Mouse (Mus musculus) liver (tissue): Measurements from ENCODE around the gene Trim37.
"Not testable (repeated sequence)": the region's sequence is repeated elsewhere in the genome, so short reads cannot be mapped to it uniquely, and the experiment has no call there.

Source experiments
- DNase-seq: peaks from one replicate; pipeline ENCODE4 v3.0.0-alpha.2; 2020; ENCODE audit warnings: mixed read lengths

Trim37 gene

GRCm38 (mm10) chr11:87233377-87233776 is 106.5 kb downstream of the Trim37 start:
- no peak for DNase-seq

- no peak for DNase-seq
These were observed 108.0 kb downstream of the Trim37 start for GRCm38 (mm10) chr11:87234743-87235485.

- no peak for DNase-seq
These were observed 108.6 kb downstream of the Trim37 start for GRCm38 (mm10) chr11:87235486-87235872.

- no peak for DNase-seq
These were observed 112.1 kb downstream of the Trim37 start for GRCm38 (mm10) chr11:87238891-87239530.

- no peak for DNase-seq
These were observed 113.4 kb downstream of the Trim37 start for GRCm38 (mm10) chr11:87240141-87240832.

GRCm38 (mm10) chr11:87240833-87241215 is 113.9 kb downstream of the Trim37 start:
- no peak for DNase-seq

- no peak for DNase-seq
These were observed 114.4 kb downstream of the Trim37 start for GRCm38 (mm10) chr11:87241256-87241655.

GRCm38 (mm10) chr11:87245171-87245840 is 118.4 kb downstream of the Trim37 start:
- DNase-seq: no peak

GRCm38 (mm10) chr11:87246107-87246651 is 119.3 kb downstream of the Trim37 start:
- DNase-seq: no peak

- DNase-seq: no peak
These were observed 120.0 kb downstream of the Trim37 start for GRCm38 (mm10) chr11:87246724-87247493.

GRCm38 (mm10) chr11:87247494-87247866 is 120.6 kb downstream of the Trim37 start:
- no peak for DNase-seq

- DNase-seq: no peak
These were observed 123.3 kb downstream of the Trim37 start for GRCm38 (mm10) chr11:87250132-87250531.

- no peak for DNase-seq
These were observed 126.4 kb downstream of the Trim37 start for GRCm38 (mm10) chr11:87253294-87253693.

GRCm38 (mm10) chr11:87254149-87254548 is 127.3 kb downstream of the Trim37 start:
- no peak for DNase-seq

GRCm38 (mm10) chr11:87257282-87257681 is 130.4 kb downstream of the Trim37 start:
- DNase-seq: no peak

GRCm38 (mm10) chr11:87259792-87260191 is 132.9 kb downstream of the Trim37 start:
- DNase-seq: peak; percentile 9

- DNase-seq: not testable (repeated sequence)
These were observed 134.8 kb downstream of the Trim37 start for GRCm38 (mm10) chr11:87261705-87262104.

- no peak for DNase-seq
These were observed 137.1 kb downstream of the Trim37 start for GRCm38 (mm10) chr11:87263946-87264345.

GRCm38 (mm10) chr11:87266246-87266645 is 139.4 kb downstream of the Trim37 start:
- no peak for DNase-seq

- DNase-seq: no peak
These were observed 141.9 kb downstream of the Trim37 start for GRCm38 (mm10) chr11:87268803-87269202.
